Mouse (Mus musculus) left cerebral cortex, adult 2 months (tissue): ENCODE measurements at regions not wholly inside any gene's neighbourhood (a gene's known extent, or its start where the extent isn't known, plus 50 kb on each side); places are given as distances from the start of the nearest gene placed in this dataset.

Source experiments
- DNase-seq, 2 experiments: peaks; one replicate each; pipeline ENCODE4 v3.0.0; 2021 to 2022; ENCODE audit warnings: low spot score in 2 of 2, mixed read lengths in 1 of 2; ENCODE audit errors: extremely low spot score in 1 of 2
- H3K27ac ChIP-seq: fragments of 200-600 bp; 2 replicates; pipeline ENCODE4 v1.8.1; 2022
- H3K4me3 ChIP-seq: fragments of 200-600 bp; 2 replicates; pipeline ENCODE4 v1.8.1; 2022
- CTCF ChIP-seq: fragments of 200-600 bp; IDR thresholded peaks from 2 replicates; pipeline ENCODE4 v1.8.1; 2022; ENCODE audit warnings: antibody characterized with exemption, mild to moderate bottlenecking, moderate library complexity
- intact Hi-C: fragments of 180-260 bp; cut with DNase I; formaldehyde crosslinking; loops from one replicate; pipeline ENCODE4 v1.15.1; 2025

GRCm38 (mm10) chr12:11981743-11982142 lies 280.2 kb upstream of the Fam49a start:
- intact Hi-C loops = no loop called here
- DNase-seq = no peak
- no peak for TF ChIP-seq CTCF
- H3K27ac ChIP-seq = no peak overlapping the region
- no peak overlapping the region for H3K4me3 ChIP-seq

- intact Hi-C loops = loop anchor here (10.0 kb wide), 4 partner anchors 119 to 559 kb away; partner anchors contain the start of gene Vsnl1
- Histone ChIP-seq H3K27ac (peak overlapping the region; percentile 69; the same call in 1 of the 2 replicates), H3K4me3 (no peak overlapping the region)
- DNase-seq = no peak
- no peak for TF ChIP-seq CTCF
Measured at GRCm38 (mm10) chr12:11993513-11993912, 268.4 kb upstream of the Fam49a start.

GRCm38 (mm10) chr12:11999199-11999598 lies 262.7 kb upstream of the Fam49a start:
- Histone ChIP-seq H3K27ac (no peak overlapping the region), H3K4me3 (no peak overlapping the region)
- no peak for TF ChIP-seq CTCF
- no peak for DNase-seq
- intact Hi-C loops = loop anchor here (10.0 kb wide), 4 partner anchors 124 to 564 kb away; partner anchors contain the start of gene Vsnl1

DNA sequence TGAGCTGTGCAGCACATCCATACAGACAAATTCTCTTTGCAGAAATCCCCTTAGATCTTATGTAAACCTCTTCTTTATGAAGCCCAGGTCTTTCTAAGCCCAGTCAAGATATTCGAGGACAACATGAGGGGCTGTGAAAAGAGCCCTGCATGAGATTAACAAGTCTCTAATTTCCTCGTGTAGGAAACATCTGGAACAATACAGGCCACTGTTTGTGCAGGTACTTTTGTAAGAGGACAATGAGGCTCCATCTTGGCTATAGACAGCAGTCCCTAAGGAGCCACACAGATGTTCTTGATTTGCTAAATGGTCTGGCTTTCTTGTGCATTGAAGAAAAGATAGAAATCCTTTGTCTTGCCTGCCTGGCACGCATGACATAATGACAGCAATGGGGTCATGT lies 259.5 kb upstream of the Fam49a start:
- no peak for TF ChIP-seq CTCF
- Histone ChIP-seq H3K27ac (no peak overlapping the region), H3K4me3 (no peak overlapping the region)
- intact Hi-C loops = no loop called here
- DNase-seq = no peak

DNA sequence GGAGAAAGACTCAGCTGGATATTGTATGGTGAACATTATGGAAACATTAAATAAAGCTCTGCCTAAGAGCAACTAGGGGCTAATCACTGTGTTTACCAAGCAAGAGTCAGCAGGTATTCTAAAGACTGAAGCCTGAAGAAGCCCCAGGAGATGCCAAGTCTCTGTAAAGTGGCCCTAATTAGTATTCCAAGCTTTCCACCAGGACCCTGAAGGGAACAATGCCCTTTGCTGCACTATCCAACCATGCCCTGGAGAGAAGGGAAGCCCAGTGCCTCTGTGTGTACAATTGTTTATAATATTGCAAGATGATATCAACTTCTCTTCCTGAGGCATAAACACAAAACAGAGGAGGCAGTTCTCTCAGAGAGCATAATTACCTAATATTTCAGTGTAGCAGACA lies 251.3 kb upstream of the Fam49a start:
- TF ChIP-seq CTCF = no peak
- intact Hi-C loops = no loop called here
- no peak overlapping the region for H3K27ac ChIP-seq
- no peak for DNase-seq
- H3K4me3 ChIP-seq = no peak overlapping the region

GRCm38 (mm10) chr12:12023819-12024470 lies 238.0 kb upstream of the Fam49a start:
- DNase-seq = peak; percentile 11 to 30

DNA sequence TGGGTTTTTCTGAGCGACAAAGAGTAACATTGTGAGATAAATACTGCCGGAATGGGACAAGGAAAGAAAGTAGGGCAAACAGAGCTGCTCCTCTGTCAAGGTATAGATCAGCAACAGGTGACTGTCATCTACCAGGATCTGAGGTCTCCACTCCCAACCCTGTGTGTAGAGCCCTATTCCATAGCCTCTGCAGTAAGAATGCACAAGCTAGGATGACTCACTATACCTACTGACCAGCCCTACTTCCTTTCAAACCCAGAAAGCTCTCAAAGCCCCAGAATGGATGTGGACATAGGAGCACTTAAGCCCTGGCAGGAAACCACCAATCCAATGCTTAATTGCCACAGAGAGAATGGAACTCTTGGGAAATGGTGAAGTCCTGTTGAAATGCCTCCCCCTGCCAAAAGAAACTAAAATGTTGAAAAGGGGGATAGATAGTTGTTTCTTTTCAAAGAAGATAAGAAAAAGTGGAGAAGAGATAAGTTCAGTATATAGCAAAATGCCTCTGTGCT lies 231.8 kb upstream of the Fam49a start:
- no peak for TF ChIP-seq CTCF
- no peak for DNase-seq
- intact Hi-C loops = no loop called here
- Histone ChIP-seq H3K4me3 (no peak overlapping the region), H3K27ac (no peak overlapping the region)

More at GRCm38 (mm10) chr12:12023819-12024470, 238.0 kb upstream of the Fam49a start:
- H3K4me3 ChIP-seq = no peak overlapping the region
- peak overlapping the region; percentile 77 for H3K27ac ChIP-seq
- TF ChIP-seq CTCF = no peak
- intact Hi-C loops = loop anchor here (10.0 kb wide), 1 partner anchor 679 kb away; no protein-coding TSS in a partner anchor

DNA sequence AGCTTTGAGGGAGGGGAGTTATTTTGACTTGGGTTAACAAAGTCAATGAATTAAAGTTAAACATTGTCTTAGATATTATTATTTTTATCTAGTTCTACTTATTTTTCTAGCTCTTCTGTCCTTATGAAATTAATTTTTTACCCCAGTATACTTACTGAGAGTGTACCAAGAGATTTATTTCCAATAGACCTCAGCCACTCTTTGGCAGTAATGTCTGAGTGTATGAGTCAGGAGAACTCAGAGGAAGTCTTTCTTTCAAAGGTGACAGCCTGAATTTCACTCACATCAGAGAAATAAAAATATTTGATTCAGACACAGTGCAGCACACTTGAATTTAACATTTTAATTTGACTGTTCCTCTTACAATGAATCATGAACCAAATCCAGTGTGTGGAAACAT lies 227.4 kb upstream of the Fam49a start:
- no peak for DNase-seq
- Histone ChIP-seq H3K27ac (no peak overlapping the region), H3K4me3 (no peak overlapping the region)
- no peak for TF ChIP-seq CTCF
- intact Hi-C loops = no loop called here

DNA sequence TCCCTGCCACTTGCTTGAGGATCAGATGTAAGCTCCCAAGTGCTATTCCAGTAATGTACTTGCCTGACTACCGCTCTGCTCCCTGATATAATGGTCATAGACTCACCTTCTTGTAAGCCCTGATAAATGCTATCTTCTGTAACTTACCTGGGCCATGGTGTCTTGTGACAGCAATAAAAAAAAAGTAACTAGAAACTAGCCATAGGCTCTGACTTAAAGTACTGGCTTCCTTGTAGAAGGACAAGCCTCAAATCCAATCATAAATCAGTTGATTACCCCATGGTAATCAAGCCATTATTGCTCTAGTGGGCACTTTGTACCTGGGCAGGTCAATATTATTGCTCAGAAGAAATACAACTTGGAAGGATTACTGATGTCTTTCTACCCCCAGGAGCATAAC lies 222.7 kb upstream of the Fam49a start:
- intact Hi-C loops = no loop called here
- H3K4me3 ChIP-seq = no peak overlapping the region
- no peak for TF ChIP-seq CTCF
- no peak for DNase-seq
- H3K27ac ChIP-seq = no peak overlapping the region

GRCm38 (mm10) chr12:12062215-12062614 lies 199.7 kb upstream of the Fam49a start:
- DNase-seq = no peak
- Histone ChIP-seq H3K27ac (no peak overlapping the region), H3K4me3 (no peak overlapping the region)
- TF ChIP-seq CTCF = no peak
- intact Hi-C loops = no loop called here

DNA sequence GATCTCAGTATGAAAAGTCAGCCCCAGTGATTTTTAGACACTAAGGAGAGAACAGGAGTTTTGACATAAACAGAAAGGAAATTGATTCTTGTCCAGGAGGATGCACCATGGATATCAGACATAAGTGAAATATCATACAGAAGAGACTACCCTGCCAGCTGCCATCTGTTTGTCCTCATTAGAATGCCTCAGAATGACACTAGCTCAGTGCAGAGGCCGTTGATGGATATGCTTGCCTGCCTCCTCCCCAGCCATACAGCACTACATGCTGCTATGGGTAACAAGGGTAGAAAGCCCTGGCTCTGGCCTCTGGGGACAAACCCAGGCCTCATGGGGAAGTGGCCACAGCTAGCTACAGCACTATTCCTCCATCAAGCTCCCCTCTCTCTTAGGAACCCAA lies 198.0 kb upstream of the Fam49a start:
- H3K4me3 ChIP-seq = no peak overlapping the region
- H3K27ac ChIP-seq = peak overlapping the region; percentile 82
- peak in 1 of 2 experiments; percentile 17 for DNase-seq
- no peak for TF ChIP-seq CTCF
- intact Hi-C loops = no loop called here

GRCm38 (mm10) chr12:12064395-12064794 lies 197.5 kb upstream of the Fam49a start:
- intact Hi-C loops = no loop called here
- no peak for TF ChIP-seq CTCF
- H3K4me3 ChIP-seq = no peak overlapping the region
- DNase-seq = peak in 1 of 2 experiments; percentile 18
- peak overlapping the region; percentile 82 for H3K27ac ChIP-seq

- intact Hi-C loops = no loop called here
- TF ChIP-seq CTCF = no peak
- no peak overlapping the region for H3K4me3 ChIP-seq
- DNase-seq = no peak
- H3K27ac ChIP-seq = peak overlapping the region; percentile 18; the same call in 1 of the 2 replicates
Measured at GRCm38 (mm10) chr12:12088338-12088737, 173.6 kb upstream of the Fam49a start.
